Mouse (Mus musculus): ENCODE measurements around the gene Tmem41b. TPM values are rescaled to one million over a fixed set of nuclear protein-coding genes. Genes with fewer than 3 reads are reported as not detected.

Tmem41b gene
- polyA plus RNA-seq, 1 experiment from 2014 or later, result 73.8 TPM

Other genes with a start within 250 kb of the Tmem41b start
- gene Tmem9b, start 234.1 kb downstream of the Tmem41b start, polyA plus RNA-seq (2014; fragmentation: Nextera tagmentation; extraction: Ambion mirVana), result 147 and 168 TPM in 2 replicates
- gene Nrip3, start 204.9 kb downstream of the Tmem41b start, polyA plus RNA-seq (2014; fragmentation: Nextera tagmentation; extraction: Ambion mirVana), result 12.0 and 17.0 TPM in 2 replicates
- 3.3 and 3.5 TPM in 2 replicates for gene Scube2, start 121.2 kb downstream of the Tmem41b start, polyA plus RNA-seq (2014; fragmentation: Nextera tagmentation; extraction: Ambion mirVana)
- 56.9 and 63.5 TPM in 2 replicates for gene Dennd5a, start 26.5 kb downstream of the Tmem41b start, polyA plus RNA-seq (2014; fragmentation: Nextera tagmentation; extraction: Ambion mirVana)
- gene Ipo7, start 31.3 kb upstream of the Tmem41b start, polyA plus RNA-seq (2014; fragmentation: Nextera tagmentation; extraction: Ambion mirVana), result 19.1 and 25.9 TPM in 2 replicates
- 14.8 and 16.6 TPM in 2 replicates for gene Zfp143, start 74.3 kb upstream of the Tmem41b start, polyA plus RNA-seq (2014; fragmentation: Nextera tagmentation; extraction: Ambion mirVana)
- gene Wee1, start 135.1 kb upstream of the Tmem41b start, polyA plus RNA-seq (2014; fragmentation: Nextera tagmentation; extraction: Ambion mirVana), result 4.8 and 5.1 TPM in 2 replicates
- 7.4 and 11.5 TPM in 2 replicates for gene Swap70, start 234.8 kb upstream of the Tmem41b start, polyA plus RNA-seq (2014; fragmentation: Nextera tagmentation; extraction: Ambion mirVana)